11 mouse cellular contexts compared by ENCODE assay signal in the genomic region with DNA sequence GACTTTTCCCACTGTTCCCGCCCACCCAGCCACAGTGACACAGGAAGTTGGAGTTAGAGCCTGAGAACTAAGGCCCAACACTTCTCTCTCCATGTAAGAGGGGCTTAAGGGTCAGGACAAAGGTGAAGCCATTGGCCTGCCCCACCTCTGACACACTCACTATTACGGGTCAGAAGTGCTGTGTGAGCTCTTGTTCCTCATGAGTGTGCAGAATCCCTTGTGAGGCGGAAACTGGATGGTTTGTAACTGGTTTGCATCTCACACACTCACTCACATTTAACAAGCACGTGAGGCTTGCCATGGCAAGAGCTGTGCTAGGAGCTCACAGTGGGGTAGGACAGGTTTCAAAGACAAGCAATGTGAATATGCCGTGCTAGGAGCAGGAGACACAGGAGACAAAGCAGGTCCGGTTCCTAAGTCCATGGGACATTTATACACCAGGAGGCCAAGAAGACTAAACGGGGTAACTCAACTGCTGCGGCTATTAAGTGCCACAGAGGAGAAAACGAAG. TPM values are rescaled to one million over a fixed set of nuclear protein-coding genes. Genes with fewer than 3 reads are reported as not detected.
A peak's percentile ranks its signal among the peaks of the same experiment; 100 is the strongest.
DNase-seq lines count a peak whose midpoint lies in the region; ATAC-seq lines count a peak whose summit lies in the region.
"Had no signal": no experiment of that assay in that cellular context is flagged by ENCODE, and none has a peak within 500 bp of the region (broad histone marks: within the 10 kb centered on the region; RNA-seq: fewer than 3 reads in every experiment).

No protein-coding gene starts in this region.

- ATAC-seq in heart, embryonic 16.5 days (replicated peaks; ENCODE audit: extremely low read depth, insufficient read depth, low FRiP score): no peak
- no peak for ATAC-seq in midbrain, embryonic 11.5 days (ENCODE audit: low FRiP score)
- no peak for ATAC-seq in midbrain, embryonic 15.5 days (replicated peaks)
- no peak for ATAC-seq in stomach, embryonic 16.5 days (ENCODE audit: insufficient read depth, low FRiP score)
- no peak for ATAC-seq in forebrain, embryonic 16.5 days

- DNase-seq in heart, adult 9 months (ENCODE audit: low spot score in 2 of 2): no peak
- DNase-seq in midbrain, embryonic 11.5 days (ENCODE audit: low spot score, missing footprints): peak; percentile 70
- peak; percentile 67 for DNase-seq in kidney, adult 9 months
- no peak for DNase-seq in cerebellum, adult 11-12 months
- DNase-seq: cerebellum, adult 11 months; right cerebral cortex, adult 18-20 months had no signal

- no peak overlapping the region for H3K4me2 ChIP-seq in heart, embryonic 16.5 days (ENCODE audit: low read depth, low read length)
- H3K4me2 ChIP-seq in midbrain, embryonic 11.5 days: no peak overlapping the region
- no peak overlapping the region for H3K4me2 ChIP-seq in midbrain, embryonic 15.5 days
- no peak overlapping the region for H3K4me2 ChIP-seq in stomach, embryonic 16.5 days (ENCODE audit: low read depth, low read length)
- no peak overlapping the region for H3K4me2 ChIP-seq in forebrain, embryonic 16.5 days (ENCODE audit: low read length)

- peaks cover 60% of the 10 kb centered on the region for H3K4me1 ChIP-seq in heart, embryonic 16.5 days (ENCODE audit: control insufficient read depth, insufficient read depth, low read length)
- H3K4me1 ChIP-seq in midbrain, embryonic 11.5 days (ENCODE audit: control insufficient read depth, insufficient read depth, low read length): peaks cover 18% of the 10 kb centered on the region
- H3K4me1 ChIP-seq in midbrain, embryonic 15.5 days: peaks cover 21% of the 10 kb centered on the region
- peaks cover 19% of the 10 kb centered on the region for H3K4me1 ChIP-seq in stomach, embryonic 16.5 days (ENCODE audit: control insufficient read depth, insufficient read depth, low read length)
- H3K4me1 ChIP-seq in forebrain, embryonic 16.5 days (replicated peaks; ENCODE audit: control insufficient read depth, insufficient read depth, low read length): peaks cover 8% of the 10 kb centered on the region

- H3K4me3 ChIP-seq in heart, embryonic 16.5 days (ENCODE audit: low read length): no peak overlapping the region
- H3K4me3 ChIP-seq in midbrain, embryonic 11.5 days (ENCODE audit: low read depth, low read length): no peak overlapping the region
- H3K4me3 ChIP-seq in midbrain, embryonic 15.5 days: no peak overlapping the region
- no peak overlapping the region for H3K4me3 ChIP-seq in stomach, embryonic 16.5 days (replicated peaks; ENCODE audit: low read length)
- H3K4me3 ChIP-seq in forebrain, embryonic 16.5 days (replicated peaks; ENCODE audit: low read length): no peak overlapping the region

- H3K9ac ChIP-seq in heart, embryonic 16.5 days (ENCODE audit: low read length): peak overlapping the region; percentile 49
- no peak overlapping the region for H3K9ac ChIP-seq in midbrain, embryonic 11.5 days (ENCODE audit: low read length)
- H3K9ac ChIP-seq in midbrain, embryonic 15.5 days: no peak overlapping the region
- no peak overlapping the region for H3K9ac ChIP-seq in stomach, embryonic 16.5 days (ENCODE audit: low read length)
- H3K9ac ChIP-seq in forebrain, embryonic 16.5 days (replicated peaks; ENCODE audit: low read depth, low read length): no peak overlapping the region

- peak overlapping the region; percentile 64 for H3K27ac ChIP-seq in heart, embryonic 16.5 days (ENCODE audit: low read length)
- H3K27ac ChIP-seq in midbrain, embryonic 11.5 days (ENCODE audit: low read depth, low read length): peak overlapping the region; percentile 22; the same call in 1 of the 2 replicates
- H3K27ac ChIP-seq in midbrain, embryonic 15.5 days: no peak overlapping the region
- 0 out of 2 replicates have a peak overlapping the region, but pooled peaks have one; percentile 62 for H3K27ac ChIP-seq in stomach, embryonic 16.5 days (ENCODE audit: low read length)
- no peak overlapping the region for H3K27ac ChIP-seq in forebrain, embryonic 16.5 days (ENCODE audit: low read length)

- H3K9me3 ChIP-seq in heart, embryonic 16.5 days (replicated peaks; ENCODE audit: control insufficient read depth, low read length): no peaks in the 10 kb centered on the region
- H3K9me3 ChIP-seq in midbrain, embryonic 11.5 days (ENCODE audit: control insufficient read depth, low read length): no peaks in the 10 kb centered on the region
- H3K9me3 ChIP-seq in midbrain, embryonic 15.5 days: no peaks in the 10 kb centered on the region
- H3K9me3 ChIP-seq in stomach, embryonic 16.5 days (replicated peaks; ENCODE audit: control insufficient read depth, low read length): no peaks in the 10 kb centered on the region
- no peaks in the 10 kb centered on the region for H3K9me3 ChIP-seq in forebrain, embryonic 16.5 days (ENCODE audit: control insufficient read depth, low read length)

- H3K36me3 ChIP-seq in heart, embryonic 16.5 days (ENCODE audit: control insufficient read depth, insufficient read depth): peaks cover 3% of the 10 kb centered on the region
- no peaks in the 10 kb centered on the region; the same call in 1 of the 2 replicates for H3K36me3 ChIP-seq in midbrain, embryonic 11.5 days (ENCODE audit: control insufficient read depth, insufficient read depth, low read length)
- peaks cover 13% of the 10 kb centered on the region for H3K36me3 ChIP-seq in midbrain, embryonic 15.5 days (replicated peaks)
- no peaks in the 10 kb centered on the region for H3K36me3 ChIP-seq in stomach, embryonic 16.5 days (ENCODE audit: control insufficient read depth, insufficient read depth, low read length)
- H3K36me3 ChIP-seq in forebrain, embryonic 16.5 days (ENCODE audit: control insufficient read depth, insufficient read depth): peaks cover 1% of the 10 kb centered on the region; the same call in 1 of the 2 replicates

- 51% methylated on average over 9 of the region's 9 CpGs for WGBS in heart, embryonic 16.5 days
- 63% methylated on average over 9 of the region's 9 CpGs for WGBS in midbrain, embryonic 11.5 days
- WGBS in midbrain, embryonic 15.5 days: 63% methylated on average over 9 of the region's 9 CpGs
- WGBS in stomach, embryonic 16.5 days: 67% methylated on average over 9 of the region's 9 CpGs
- WGBS in forebrain, embryonic 16.5 days: 59% methylated on average over 9 of the region's 9 CpGs

- H3K27me3 ChIP-seq in heart, embryonic 16.5 days (ENCODE audit: control insufficient read depth, insufficient read depth, low read length): no peaks in the 10 kb centered on the region
- no peaks in the 10 kb centered on the region for H3K27me3 ChIP-seq in midbrain, embryonic 11.5 days (ENCODE audit: control insufficient read depth, insufficient read depth, low read length)
- H3K27me3 ChIP-seq in midbrain, embryonic 15.5 days (replicated peaks): no peaks in the 10 kb centered on the region
- no peaks in the 10 kb centered on the region for H3K27me3 ChIP-seq in stomach, embryonic 16.5 days (ENCODE audit: control insufficient read depth, insufficient read depth, low read length)
- H3K27me3 ChIP-seq in forebrain, embryonic 16.5 days (replicated peaks; ENCODE audit: control insufficient read depth, insufficient read depth, low read length): no peaks in the 10 kb centered on the region
- H3K27me3 ChIP-seq: CH12.LX had no signal

RNA-seq across cellular contexts. Expression of gene Dnaja3, which starts 16.8 kb away (rescaled TPM):
- polyA plus RNA-seq in heart, embryonic 16.5 days (2015; fragmentation: Nextera tagmentation; extraction: Ambion mirVana): 87.5 and 88.7 TPM in 2 replicates
- polyA plus RNA-seq in midbrain, embryonic 11.5 days (2014; fragmentation: Nextera tagmentation; extraction: Ambion mirVana): 53.4 and 57.0 TPM in 2 replicates
- 62.1 and 65.5 TPM in 2 replicates for polyA plus RNA-seq in midbrain, embryonic 15.5 days (2015; fragmentation: Nextera tagmentation; extraction: Ambion mirVana)
- 73.1 and 76.6 TPM in 2 replicates for polyA plus RNA-seq in stomach, embryonic 16.5 days (2015; fragmentation: Nextera tagmentation; extraction: Ambion mirVana)
- polyA plus RNA-seq in forebrain, embryonic 16.5 days (2015; fragmentation: Nextera tagmentation; extraction: Ambion mirVana): 60.3 and 61.9 TPM in 2 replicates

RNA-seq across cellular contexts. Expression of gene Vasn, which starts 16.9 kb away (rescaled TPM):
- polyA plus RNA-seq in heart, embryonic 16.5 days (2015; fragmentation: Nextera tagmentation; extraction: Ambion mirVana): 15.7 and 17.2 TPM in 2 replicates
- 6.1 and 7.0 TPM in 2 replicates for polyA plus RNA-seq in midbrain, embryonic 11.5 days (2014; fragmentation: Nextera tagmentation; extraction: Ambion mirVana)
- polyA plus RNA-seq in midbrain, embryonic 15.5 days (2015; fragmentation: Nextera tagmentation; extraction: Ambion mirVana): 5.2 and 5.8 TPM in 2 replicates
- 18.3 and 18.4 TPM in 2 replicates for polyA plus RNA-seq in stomach, embryonic 16.5 days (2015; fragmentation: Nextera tagmentation; extraction: Ambion mirVana)
- polyA plus RNA-seq in forebrain, embryonic 16.5 days (2015; fragmentation: Nextera tagmentation; extraction: Ambion mirVana): 3.2 and 4.3 TPM in 2 replicates

RNA-seq across cellular contexts. Expression of gene Coro7, which starts 23.0 kb away (rescaled TPM):
- polyA plus RNA-seq in heart, embryonic 16.5 days (2015; fragmentation: Nextera tagmentation; extraction: Ambion mirVana): 13.7 TPM in 2 replicates
- 13.6 TPM in 2 replicates for polyA plus RNA-seq in midbrain, embryonic 11.5 days (2014; fragmentation: Nextera tagmentation; extraction: Ambion mirVana)
- polyA plus RNA-seq in midbrain, embryonic 15.5 days (2015; fragmentation: Nextera tagmentation; extraction: Ambion mirVana): 32.1 and 33.2 TPM in 2 replicates
- 19.7 and 20.6 TPM in 2 replicates for polyA plus RNA-seq in stomach, embryonic 16.5 days (2015; fragmentation: Nextera tagmentation; extraction: Ambion mirVana)
- 25.4 and 32.6 TPM in 2 replicates for polyA plus RNA-seq in forebrain, embryonic 16.5 days (2015; fragmentation: Nextera tagmentation; extraction: Ambion mirVana)

RNA-seq across cellular contexts. Expression of gene Pam16, which starts 31.8 kb away (rescaled TPM):
- 91.2 and 122 TPM in 2 replicates for polyA plus RNA-seq in heart, embryonic 16.5 days (2015; fragmentation: Nextera tagmentation; extraction: Ambion mirVana)
- 97.1 and 99.1 TPM in 2 replicates for polyA plus RNA-seq in midbrain, embryonic 11.5 days (2014; fragmentation: Nextera tagmentation; extraction: Ambion mirVana)
- 139 and 154 TPM in 2 replicates for polyA plus RNA-seq in midbrain, embryonic 15.5 days (2015; fragmentation: Nextera tagmentation; extraction: Ambion mirVana)
- polyA plus RNA-seq in stomach, embryonic 16.5 days (2015; fragmentation: Nextera tagmentation; extraction: Ambion mirVana): 47.9 and 75.3 TPM in 2 replicates
- polyA plus RNA-seq in forebrain, embryonic 16.5 days (2015; fragmentation: Nextera tagmentation; extraction: Ambion mirVana): 132 and 157 TPM in 2 replicates

Comparison
In these comparisons a context has a peak if more than half of its experiments do, and no peak if none do; other contexts are left out.
1. H3K27ac ChIP-seq: peak in heart, embryonic 16.5 days (single experiment), midbrain, embryonic 11.5 days (single experiment) and stomach, embryonic 16.5 days (single experiment); none in midbrain, embryonic 15.5 days (single experiment) and forebrain, embryonic 16.5 days (single experiment).
2. DNase-seq: peak in midbrain, embryonic 11.5 days (single experiment) and kidney, adult 9 months (single experiment); none in heart, adult 9 months (0 of 2) and cerebellum, adult 11-12 months (single experiment).